Mouse (Mus musculus) brain, embryonic 18.5 days (tissue): ENCODE measurements around the gene Rps19bp1.

Source experiments
- DNase-seq: peaks from one replicate; pipeline ENCODE4 v3.0.0-alpha.2; 2012; ENCODE audit warnings: low read depth, low spot score

Rps19bp1 gene

GRCm38 (mm10) chr15:80219211-80219610, 44.9 kb downstream of the Rps19bp1 start:
- DNase-seq, result no peak

DNA sequence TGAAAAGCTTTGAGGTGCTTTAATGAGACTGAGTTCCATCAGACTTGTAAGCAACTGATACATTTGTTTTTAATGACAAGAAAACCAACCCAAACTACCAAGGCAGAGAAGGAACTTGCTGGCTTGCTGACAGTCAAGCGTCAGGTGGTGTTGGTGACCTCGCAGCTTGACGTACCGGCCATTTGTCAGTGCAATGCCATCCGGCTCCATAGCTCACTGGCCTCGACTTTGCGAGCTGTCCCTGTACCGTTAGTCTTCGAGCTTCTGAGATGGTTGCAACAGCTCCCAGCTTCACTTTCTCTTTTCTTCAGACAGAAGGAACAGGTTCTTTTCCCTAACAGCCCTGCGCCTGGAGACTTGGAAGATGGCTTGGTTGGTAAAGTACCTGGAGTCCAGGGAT, 46.6 kb downstream of the Rps19bp1 start:
- DNase-seq, result no peak

DNA sequence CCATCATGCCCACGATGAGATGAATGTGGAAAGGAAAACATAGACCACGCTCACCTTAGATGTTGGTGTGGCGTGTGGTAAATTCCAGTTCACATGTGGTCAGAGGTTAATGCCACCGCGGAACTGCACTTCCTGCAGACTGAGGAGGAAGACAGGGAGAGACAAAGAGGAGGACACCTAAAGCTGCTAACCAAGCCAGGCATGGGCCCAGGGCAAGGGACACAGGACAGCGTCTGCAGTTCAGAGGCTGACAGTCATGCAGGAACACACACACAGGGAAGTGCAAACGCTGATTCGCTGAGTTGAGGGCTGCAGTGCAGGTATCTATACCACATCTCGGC, 47.7 kb downstream of the Rps19bp1 start:
- no peak for DNase-seq

- no peak for DNase-seq
These were observed 48.2 kb downstream of the Rps19bp1 start for GRCm38 (mm10) chr15:80215716-80216479.

DNA sequence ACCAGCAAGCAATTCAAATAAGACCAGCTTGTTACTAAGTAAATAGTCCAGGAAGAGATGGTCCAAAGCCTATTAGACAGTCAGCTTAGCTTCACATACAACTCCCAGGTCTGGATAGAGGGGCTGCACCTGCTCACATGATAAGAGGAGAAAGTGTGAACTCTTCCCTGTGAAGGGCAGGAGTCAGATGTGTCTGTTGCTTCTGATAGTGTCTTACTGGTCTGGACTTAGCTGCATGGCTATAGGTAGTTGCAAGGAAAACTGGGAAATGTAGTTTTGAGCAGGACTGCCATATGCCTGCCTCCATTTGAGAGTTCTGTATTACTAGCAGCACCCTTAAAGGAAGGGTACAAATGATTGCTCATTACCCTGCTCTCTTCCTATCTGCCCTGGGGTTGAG, 50.4 kb downstream of the Rps19bp1 start:
- no peak for DNase-seq
